Mouse (Mus musculus) liver (tissue): Measurements from ENCODE around the gene Sorcs3.

Source experiments
- DNase-seq: peaks from one replicate; pipeline ENCODE4 v3.0.0-alpha.2; 2020; ENCODE audit warnings: mixed read lengths

Gene Sorcs3

GRCm38 (mm10) chr19:48391551-48391950, 185.7 kb downstream of the Sorcs3 start:
- DNase-seq: no peak

DNA sequence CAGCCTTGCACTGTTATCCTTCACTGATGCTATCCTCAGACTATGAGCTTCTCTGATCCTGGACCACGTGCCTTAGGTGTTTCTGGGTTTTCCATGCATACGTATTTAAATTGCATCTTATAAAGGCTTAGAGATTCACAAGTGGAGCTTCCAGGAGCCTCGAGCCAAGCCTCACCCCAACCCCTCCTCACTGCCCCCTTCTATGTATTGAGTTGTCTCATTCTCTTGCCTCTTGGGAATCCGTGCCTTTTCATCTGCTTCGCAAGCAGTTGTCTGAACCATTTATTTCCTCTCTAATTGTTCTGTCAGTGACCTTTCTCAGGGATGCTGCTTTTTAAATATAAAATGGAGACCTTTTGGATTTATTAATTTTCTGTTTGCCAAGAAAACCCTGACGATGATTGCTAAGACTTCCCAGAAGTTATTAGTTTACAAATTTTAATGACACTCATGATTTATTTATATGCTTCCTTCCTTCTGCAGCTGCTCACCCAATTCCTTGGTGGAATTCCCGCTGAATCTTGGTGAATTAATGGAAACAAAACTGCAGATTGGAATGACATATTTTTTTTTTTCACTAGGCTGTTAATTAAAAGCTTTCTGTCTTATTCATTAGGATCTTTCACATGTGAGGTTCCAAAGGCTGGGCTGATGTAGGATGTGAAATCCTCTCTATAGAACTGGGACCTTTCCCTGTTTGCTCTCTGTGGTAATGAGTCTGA, 199.1 kb downstream of the Sorcs3 start:
- DNase-seq: no peak

DNA sequence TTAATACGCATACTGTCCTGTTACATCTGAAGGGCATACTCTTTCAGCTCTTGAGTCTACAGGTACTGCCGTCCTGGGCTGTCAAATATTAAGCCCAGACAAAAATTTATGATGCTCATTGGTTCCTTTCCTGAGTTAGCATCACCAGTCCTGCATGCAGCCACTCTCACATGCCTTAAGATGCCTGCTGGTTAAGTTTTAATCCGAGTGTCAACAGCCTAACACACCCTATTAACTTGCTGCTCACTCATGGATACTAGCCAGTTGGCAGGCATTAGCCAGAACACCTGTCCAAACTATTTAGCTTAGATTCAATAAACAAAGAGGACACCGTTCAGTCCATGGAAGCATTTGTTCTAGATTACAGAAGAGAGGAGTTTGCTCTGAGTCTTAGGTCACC, 202.4 kb downstream of the Sorcs3 start:
- no peak for DNase-seq

DNA sequence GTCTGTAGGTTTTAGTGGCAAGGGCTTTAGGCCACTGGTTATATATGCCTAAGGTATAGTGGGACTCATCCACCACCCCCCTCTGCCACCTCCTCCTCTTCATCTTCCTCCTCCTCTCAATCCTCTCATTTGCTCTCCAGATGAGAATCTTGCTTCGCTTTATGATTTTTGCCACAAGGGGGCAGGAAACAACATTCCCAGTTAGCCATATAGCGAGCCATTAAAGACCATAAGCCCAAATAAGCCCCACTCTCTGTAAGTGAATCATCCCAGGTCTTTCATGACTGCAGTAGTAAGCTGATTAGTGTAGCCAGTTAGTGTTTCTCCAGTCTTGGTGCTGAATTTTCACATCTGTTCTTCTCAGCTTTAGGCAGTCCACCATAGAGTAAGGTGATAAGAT, 205.5 kb downstream of the Sorcs3 start:
- DNase-seq: no peak

DNA sequence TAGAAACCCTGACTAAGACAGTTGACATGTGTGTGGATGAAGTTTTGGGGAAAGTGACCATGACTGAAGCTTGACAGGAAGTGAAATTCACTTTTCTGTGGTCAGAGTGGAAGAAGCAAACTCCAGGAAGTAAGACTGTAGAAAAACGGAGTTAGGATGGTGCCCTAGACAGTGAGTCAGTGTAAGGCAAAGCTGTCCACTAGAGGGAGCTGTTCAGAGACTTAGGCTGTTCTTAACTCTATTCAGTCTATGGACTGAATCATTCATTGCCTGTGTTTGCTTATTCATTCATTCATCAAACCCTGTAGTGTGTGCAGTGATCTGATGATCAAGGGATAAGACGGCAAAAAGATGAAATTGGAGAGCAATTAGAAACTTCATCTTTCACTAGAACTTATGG, 208.0 kb downstream of the Sorcs3 start:
- no peak for DNase-seq

DNA sequence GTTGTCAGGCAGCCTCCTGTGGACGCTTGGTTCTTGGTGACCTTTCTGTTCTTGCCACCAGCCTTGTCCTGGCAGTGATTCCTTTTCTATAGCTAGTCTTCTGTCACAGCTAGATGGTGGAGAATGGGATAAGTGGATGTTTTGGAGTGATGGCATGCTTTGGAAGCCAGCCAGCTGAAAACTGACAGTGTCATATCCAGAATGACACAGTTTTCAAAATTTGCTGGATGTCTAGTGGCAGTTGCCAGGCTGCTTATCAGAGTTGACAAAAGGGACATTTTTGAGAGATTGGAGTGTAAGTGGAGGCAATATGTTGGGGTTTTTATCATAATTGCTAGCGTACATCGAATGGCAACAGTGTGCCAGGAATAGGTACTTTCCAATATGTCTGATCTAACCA, 212.5 kb downstream of the Sorcs3 start:
- no peak for DNase-seq

DNA sequence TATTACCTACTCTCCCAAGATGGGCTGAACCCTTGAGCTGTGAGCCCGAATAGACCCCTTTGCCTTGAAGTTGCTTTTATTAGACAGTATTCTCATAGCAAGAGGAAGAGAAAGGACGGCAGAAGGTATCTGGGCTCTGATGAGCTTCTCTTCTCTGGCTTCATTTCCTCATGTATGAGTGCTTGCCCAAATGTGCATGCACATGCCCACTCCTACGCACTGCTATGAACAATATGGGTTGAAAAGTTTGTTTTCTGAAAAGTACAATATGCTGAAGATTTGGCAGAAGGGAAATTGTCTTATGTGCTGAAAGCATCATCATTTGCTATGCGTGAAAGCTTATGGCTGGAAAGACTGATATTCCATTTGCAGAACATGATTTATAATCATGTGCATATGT, 223.4 kb downstream of the Sorcs3 start:
- no peak for DNase-seq

- no peak for DNase-seq
Measured at GRCm38 (mm10) chr19:48429755-48430154, 223.9 kb downstream of the Sorcs3 start.

- no peak for DNase-seq
Measured at GRCm38 (mm10) chr19:48430328-48430727, 224.5 kb downstream of the Sorcs3 start.

DNA sequence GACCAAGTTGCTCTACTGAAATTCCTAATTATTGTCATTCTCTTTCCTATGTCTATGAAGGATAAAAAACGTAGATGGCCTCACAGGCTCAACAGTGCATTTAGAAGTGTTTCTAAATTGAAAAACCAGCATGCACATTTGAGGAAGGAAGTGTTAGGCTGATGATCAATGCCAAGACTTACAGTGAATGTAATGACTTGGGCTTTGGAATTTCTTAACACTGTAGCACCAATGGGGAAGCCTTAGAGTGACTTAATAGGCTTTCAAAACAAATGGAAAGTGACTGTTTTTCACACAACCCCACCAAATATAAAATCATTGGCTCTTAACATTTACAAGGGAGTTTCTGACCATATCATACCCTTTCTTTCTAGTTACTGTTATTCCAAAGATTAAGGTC, 232.6 kb downstream of the Sorcs3 start:
- no peak for DNase-seq

DNA sequence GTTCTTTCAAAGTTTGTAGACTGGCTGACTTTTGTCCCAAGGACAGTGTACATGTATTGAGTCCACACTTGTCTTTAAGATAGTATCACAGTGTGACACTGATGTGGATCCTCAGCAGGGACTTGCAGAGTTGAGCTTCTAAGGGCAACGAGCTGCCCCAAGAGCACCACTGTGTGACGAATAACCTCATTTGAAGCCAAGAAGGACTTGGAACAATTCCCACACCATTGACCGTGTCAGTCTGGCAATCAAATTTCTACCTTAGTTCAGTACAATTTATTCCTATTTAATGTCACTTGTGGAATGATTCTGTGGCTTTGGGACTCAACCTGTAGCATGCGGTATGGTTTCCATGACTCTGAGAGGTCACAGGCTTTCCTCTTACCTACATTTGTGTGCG, 255.3 kb downstream of the Sorcs3 start:
- no peak for DNase-seq

GRCm38 (mm10) chr19:48462426-48462825, 256.6 kb downstream of the Sorcs3 start:
- no peak for DNase-seq

- DNase-seq: no peak
Measured at GRCm38 (mm10) chr19:48463494-48463893, 257.7 kb downstream of the Sorcs3 start.

DNA sequence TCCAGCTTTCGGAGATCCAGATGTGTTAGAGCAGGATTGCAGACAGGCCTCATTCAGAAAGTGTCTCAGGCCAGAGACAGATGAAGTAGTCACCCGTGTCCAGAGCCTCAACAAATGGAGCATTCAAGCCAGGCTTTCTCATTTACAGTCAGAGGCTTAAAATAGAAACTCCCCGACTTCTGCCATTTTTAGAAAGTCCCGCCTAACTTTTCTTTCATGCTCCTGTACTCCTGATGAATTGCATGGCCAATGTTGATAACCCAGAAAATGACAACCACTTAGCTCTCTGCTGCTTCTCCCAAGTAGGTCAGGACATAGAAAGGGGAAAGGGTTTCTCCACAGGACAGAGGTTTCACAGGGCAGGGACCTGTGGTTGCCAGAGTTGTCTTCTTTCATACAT, 261.6 kb downstream of the Sorcs3 start:
- DNase-seq: no peak

DNA sequence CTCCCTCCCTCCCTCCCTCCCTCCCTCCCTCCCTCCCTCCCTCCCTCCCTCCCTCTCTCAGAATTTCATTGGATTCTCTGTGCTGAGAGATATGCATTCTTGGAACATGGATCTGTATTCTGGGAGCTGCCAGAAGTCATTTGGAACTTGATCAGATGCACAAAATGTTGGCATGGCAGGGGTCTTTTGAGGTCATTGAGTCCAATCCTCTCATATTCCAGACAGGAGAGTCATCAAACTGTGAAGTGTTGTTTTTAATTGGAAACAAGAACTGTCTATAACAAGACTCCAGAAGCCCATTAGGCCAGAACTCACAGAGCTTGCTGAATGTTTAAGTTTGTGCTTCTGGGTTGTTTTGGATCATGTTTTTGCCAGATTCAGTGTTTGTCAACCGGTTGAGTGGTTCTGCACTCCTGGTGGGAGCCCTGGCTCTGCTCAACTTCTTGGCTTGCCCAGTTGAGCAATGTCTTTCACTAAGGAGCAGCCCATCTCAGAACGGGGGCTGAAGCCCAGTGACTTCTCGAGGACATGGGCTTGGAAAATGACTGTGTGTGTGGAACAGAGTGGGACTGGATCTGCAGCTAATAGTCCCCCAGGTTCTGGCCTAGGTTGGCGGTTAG, 264.1 kb downstream of the Sorcs3 start:
- no peak for DNase-seq

GRCm38 (mm10) chr19:48471927-48472326, 266.1 kb downstream of the Sorcs3 start:
- DNase-seq: no peak

DNA sequence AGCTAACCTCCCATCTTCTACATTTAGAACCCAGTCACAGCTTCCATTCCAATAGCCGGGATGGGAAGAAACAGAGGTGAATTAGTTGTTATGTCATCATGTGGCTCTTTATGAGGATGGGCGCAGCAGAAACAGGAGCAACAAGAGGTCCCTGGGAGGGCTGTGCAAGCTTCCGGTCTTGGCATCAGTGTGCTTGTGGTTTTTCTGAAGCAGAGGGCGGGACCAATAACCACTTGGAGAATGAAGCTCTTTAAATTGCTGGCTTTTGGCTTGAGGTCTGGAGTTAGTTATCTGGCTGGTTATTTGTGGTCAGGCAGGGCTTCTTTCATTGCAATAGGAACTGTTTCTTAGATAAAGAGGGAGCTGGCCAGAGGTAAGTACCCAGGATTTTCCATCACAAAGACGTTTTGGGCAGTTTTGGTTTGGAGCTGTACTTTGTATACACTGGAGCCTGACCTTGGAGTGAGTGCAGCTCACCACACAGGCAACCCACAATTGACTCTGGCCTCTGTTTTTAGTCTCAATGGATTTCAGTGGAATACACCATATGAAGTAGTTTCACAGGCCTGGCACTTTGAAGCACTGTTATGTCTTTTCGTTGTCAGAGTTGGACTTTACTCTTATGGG, 270.1 kb downstream of the Sorcs3 start:
- no peak for DNase-seq

DNA sequence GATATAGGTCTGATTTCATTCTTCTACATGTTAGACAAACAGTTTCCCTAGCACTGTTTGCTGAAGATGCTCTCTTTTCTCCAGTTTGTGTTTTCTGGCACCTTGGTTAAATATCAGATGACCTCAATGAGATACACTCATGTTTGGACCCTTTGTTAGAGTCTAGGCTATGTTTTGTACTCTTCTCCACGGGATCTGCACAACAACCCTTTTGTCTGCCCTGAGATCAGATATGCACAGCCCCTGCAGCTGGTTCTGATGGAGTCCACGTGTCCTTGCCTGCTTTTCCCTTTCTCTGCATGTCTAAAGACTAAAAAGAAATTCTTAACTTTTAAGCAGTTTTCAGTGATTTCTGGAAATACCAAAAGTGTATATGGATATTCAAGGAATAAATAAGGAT, 273.0 kb downstream of the Sorcs3 start:
- DNase-seq: no peak

- DNase-seq: no peak
Measured at GRCm38 (mm10) chr19:48482946-48483345, 277.1 kb downstream of the Sorcs3 start.

DNA sequence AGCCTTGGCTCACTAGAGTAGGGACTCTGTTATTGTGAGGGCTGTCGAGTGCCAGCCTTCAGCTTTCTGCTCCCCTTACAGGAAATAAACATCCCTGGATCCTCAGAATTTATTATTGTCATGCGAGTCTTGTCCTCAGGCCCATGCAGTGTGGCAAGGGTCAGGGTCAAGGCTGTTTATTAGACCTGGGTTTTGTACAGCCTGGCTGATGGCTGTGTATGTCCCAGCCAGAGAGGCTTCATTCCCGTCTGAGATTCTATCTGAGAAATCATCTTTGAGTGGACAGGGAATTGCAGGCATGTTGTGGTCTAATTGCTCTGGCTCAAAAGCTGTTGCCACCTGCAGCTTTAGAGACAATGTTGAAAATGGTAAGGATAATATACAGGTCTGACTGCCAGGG, 285.3 kb downstream of the Sorcs3 start:
- DNase-seq: no peak

GRCm38 (mm10) chr19:48503896-48504620, 298.2 kb downstream of the Sorcs3 start:
- DNase-seq: no peak

DNA sequence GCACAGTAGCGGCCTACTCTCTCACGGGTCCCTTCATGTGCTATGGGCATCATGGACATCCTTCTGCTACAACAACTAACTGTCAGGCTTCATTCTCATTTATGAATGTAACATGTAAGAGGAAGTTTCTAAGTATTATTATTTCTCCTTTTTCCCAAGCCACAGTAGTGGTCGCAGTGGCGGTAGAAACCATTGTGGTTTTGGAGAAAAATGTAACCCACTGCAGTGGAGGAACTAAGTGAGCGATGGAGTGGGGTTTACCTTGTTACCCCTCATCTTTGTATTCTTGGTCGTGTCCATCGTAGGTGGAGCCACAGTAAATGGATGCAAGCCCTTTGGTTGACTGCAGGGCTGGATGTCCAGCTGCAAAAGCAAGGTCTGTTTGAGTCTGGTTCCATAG, 318.0 kb downstream of the Sorcs3 start:
- no peak for DNase-seq

DNA sequence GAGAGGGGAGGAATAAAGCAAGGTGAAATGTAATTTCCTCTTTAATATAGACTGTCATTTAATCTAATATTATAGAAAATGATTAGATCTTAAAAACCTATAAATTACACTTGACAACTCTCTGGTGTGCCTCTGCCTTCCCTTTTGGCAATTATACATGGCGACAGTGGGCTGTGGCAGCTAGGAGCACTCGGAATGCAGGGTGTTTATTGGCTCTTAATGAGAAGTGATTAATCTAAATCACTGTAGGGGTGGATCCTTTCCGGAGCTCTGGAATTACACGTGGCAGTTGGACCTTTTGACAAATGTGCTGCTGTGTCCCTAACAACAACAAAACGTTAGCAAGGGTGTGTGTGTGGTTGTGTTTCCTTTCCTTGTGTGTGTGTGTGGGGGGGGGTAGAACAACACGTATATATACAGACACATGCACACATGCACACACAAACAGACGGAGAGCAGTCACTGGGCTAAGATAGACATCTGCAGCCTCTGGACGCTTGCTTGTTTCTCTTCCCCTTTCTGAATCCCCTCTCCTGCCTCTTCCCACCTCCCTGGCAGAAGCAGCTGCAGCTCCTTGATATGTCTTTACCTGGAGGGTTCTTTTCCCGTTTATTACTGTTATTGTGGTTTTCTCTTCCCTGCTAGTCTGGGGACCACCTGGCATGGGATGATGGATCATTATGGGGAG, 318.8 kb downstream of the Sorcs3 start:
- no peak for DNase-seq
